Mouse (Mus musculus): ENCODE measurements around the gene Ssna1. TPM values are rescaled to one million over a fixed set of nuclear protein-coding genes. Genes with fewer than 3 reads are reported as not detected.

The Ssna1 gene
- polyA plus RNA-seq (2012; rRNA removed): 131 and 133 TPM in 2 replicates

GRCm38 (mm10) chr2:25271827-25272511 lies at the start of gene Ssna1, which contains the start of gene Anapc2:
TSS of gene Ssna1 (minus strand) at chr2:25272438.
TSS of gene Anapc2 (plus strand) at chr2:25272478.

GRCm38 (mm10) chr2:25318971-25319773 lies 46.9 kb upstream of the Ssna1 start, which contains the start of gene Grin1:
TSS of gene Grin1 (minus strand) at chr2:25319187.

DNA sequence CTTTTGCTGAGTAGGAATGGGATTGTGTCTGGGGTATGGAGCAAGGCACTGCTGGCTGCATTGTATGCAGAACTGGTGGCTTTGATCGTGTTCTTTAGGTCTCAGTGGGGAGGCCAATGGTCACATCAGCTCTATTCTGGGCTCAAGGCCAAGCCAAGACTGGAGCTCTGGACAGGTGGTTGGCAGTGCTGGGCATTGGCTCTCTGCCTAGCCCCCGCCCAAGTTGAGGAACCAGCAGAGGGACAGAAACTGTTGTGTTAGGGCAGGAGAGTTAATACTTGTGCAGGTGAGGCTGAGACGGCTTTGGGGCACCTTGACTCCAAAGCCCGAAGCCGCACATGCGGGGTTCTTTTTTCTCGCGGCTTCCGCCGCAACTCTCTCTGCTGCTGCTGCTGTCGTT lies 17.4 kb upstream of the Ssna1 start, which contains the start of gene Lrrc26:
Gene Lrrc26 (plus strand): TSS at position 265 of the 400 bp plus-strand sequence.

DNA sequence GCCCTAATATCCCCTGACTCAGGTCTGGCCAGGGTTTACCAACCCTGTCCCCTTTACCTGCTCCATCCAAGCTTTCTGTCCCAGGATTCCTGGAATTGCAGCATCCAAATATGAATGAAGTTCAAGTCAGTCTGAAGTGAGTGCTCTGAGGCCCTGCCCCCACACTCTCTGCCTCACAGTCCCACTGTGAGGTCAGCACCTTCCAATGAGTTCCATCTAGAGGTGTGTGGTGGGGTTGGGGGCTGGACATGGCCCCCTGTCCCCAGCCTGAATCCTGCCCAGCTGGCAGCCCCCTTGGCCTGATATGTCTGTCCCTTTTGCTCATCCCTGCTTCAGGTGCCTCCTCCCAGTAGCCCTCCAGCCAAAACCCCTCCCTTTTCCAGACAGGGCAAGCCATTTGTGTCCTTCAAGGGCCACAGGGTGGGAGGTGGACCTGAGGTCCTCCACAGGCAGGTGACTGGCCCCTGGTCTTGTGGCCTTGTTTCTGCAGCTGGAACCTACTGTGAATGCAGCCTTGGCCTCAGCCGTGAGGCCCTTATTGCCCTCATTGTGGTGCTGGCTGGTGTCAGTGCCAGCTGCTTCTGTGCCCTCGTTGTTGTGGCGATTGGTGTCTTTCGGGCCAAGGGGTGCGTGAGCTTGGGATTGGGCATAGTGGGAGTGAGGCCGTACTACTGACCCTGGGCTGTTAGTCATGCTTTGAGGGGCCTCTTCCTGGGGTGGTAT lies 15.8 kb upstream of the Ssna1 start, which contains the start of gene Tmem210:
Gene Tmem210 (plus strand): TSS at position 219 of the 723 bp plus-strand sequence.

DNA sequence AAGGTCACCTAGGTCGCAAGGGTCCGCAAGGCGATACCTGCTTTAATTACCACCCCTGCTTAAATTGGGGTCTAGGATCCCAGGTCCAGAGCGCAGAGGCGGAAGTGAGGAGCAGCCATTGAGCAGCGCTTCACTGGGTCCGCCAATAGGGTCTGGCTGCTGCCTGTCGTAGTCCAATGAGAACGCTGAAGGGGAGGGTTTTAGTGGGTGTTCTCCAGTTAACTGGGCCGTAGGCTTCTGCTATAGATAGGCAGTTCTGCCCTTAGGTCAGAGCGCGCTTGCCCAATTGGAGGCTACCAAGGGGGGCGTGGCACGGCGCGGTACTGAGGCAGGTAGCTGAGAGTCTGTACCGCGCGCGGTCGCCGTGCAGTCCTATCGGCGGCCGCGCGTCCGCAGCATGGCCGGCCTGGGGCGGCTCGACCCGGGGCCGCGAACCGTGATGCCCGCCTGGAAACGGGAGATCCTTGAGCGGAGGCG lies 9.9 kb downstream of the Ssna1 start, which contains the start of gene Tprn:
Gene Tprn (plus strand): TSS at position 328 of the 477 bp plus-strand sequence.

DNA sequence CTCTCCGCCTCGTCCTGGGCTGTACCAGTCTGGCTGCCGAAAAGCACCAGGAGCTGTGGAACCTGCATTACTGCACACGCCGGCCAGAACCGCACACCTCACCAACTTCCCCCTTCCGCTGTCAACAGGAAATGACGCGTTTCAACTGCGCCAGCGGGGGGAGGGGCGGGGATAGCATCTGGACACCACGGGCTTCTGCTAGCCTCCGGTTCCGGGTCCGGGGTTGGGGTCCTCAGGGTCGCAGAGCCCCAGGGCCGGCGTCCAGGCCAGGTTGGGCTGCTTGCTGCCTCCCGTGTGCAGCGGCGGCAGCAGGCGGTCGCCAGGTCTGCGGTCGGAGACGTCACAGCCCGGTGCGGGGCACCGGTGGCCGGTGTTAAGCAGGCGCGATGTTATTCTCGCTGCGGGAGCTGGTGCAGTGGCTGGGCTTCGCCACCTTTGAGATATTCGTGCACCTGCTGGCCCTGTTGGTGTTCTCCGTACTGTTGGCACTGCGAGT lies 16.9 kb downstream of the Ssna1 start, which contains the start of gene Tmem203:
Gene Tmem203 (plus strand): TSS at position 156 of the 496 bp plus-strand sequence.

GRCm38 (mm10) chr2:25246183-25247072 lies 25.8 kb downstream of the Ssna1 start, which contains the start of gene AL732309.1:
TSS of gene AL732309.1 (minus strand) at chr2:25246863.

DNA sequence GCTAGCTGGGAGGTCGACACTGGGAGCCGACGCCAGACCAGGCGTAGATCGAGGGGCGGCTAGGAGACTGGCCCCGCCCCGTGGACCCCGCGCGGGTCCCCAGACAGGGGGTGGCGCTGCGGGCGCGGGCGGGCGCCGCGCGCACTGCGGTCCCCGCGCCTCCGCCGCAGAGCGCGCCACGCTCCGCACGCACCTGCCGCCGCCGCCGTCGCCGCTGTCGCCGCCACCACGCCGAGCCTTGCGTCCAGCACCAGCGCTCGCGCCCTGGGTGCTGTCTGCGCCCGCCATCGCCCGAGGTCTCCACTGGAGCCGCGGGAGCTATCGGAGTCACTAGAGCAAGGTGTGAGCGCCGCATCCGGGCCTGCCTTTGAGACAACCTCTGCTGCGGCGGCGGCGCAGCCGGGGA lies 30.1 kb downstream of the Ssna1 start, which contains the start of the genes Rnf208 and Cysrt1:
Gene Rnf208 (plus strand): TSS at position 155 of the 406 bp plus-strand sequence.
Gene Cysrt1 (minus strand): TSS at position 352 of the 406 bp plus-strand sequence.

GRCm38 (mm10) chr2:25236614-25237013 lies 35.6 kb downstream of the Ssna1 start, which contains the start of gene Rnf224:
TSS of gene Rnf224 (minus strand) at chr2:25236787.

DNA sequence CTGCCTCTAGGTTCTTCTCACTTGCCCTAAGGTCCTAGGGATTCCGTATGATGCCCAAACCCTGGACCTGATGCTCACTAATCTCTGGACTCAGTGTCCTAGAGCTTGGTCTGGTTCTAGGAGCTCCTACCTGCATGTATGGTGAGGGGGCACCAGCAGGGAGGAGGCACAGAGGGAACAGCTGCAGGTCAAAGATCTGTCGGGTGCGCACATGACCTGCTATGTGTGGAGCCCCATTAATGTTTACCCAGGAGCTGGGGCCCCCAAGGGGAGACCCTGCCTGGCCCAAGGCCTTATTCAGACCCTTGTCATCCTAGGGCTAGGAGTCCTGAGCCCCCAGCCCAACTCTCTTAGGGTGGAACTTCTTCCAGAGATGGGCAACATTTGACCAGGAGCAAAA lies 38.2 kb downstream of the Ssna1 start, which contains the start of gene Slc34a3:
Gene Slc34a3 (minus strand): TSS at position 315 of the 400 bp plus-strand sequence.

DNA sequence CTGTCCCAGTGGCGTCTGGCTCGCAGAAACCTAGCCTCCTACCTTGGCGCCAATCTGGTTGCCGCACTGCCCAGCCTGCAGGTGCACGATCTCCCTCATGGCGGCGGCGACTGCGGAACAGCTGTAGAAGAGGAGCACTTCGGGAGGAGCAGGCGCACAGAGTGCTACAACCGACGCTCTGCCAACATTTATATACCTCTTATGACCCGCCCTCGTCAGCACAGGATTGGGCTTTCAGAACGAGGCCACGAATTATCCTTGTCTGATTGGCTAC lies 47.8 kb downstream of the Ssna1 start, which contains the start of gene Tubb4b:
Gene Tubb4b (minus strand): TSS at position 211 of the 274 bp plus-strand sequence.

Other genes with a start within 250 kb of the Ssna1 start
- 88.4 and 93.5 TPM in 2 replicates for gene Nsmf, start 218.1 kb downstream of the Ssna1 start, polyA plus RNA-seq (2012; rRNA removed)
- gene Entpd8, start 192.1 kb downstream of the Ssna1 start, polyA plus RNA-seq (2012; rRNA removed): 0.06 and 0.11 TPM in 2 replicates
- gene Noxa1, start 177.3 kb downstream of the Ssna1 start, polyA plus RNA-seq (2012; rRNA removed): 0.10 and 0.18 TPM in 2 replicates
- 61.4 and 82.9 TPM in 2 replicates for gene Nrarp, start 91.7 kb downstream of the Ssna1 start, polyA plus RNA-seq (2012; rRNA removed)
- 1.9 and 2.3 TPM in 2 replicates for gene Tor4a, start 75.6 kb downstream of the Ssna1 start, polyA plus RNA-seq (2012; rRNA removed)
- gene Nelfb, start 60.9 kb downstream of the Ssna1 start, polyA plus RNA-seq (2012; rRNA removed): 76.7 and 116 TPM in 2 replicates
- not detected in 2 replicates for gene Stpg3, start 57.8 kb downstream of the Ssna1 start, polyA plus RNA-seq (2012; rRNA removed)
- 0.14 TPM in 1 of 2 replicates, not detected in the other for gene Fam166a, start 53.7 kb downstream of the Ssna1 start, polyA plus RNA-seq (2012; rRNA removed)
- gene Tubb4b, start 47.7 kb downstream of the Ssna1 start, polyA plus RNA-seq (2012; rRNA removed): 438 and 534 TPM in 2 replicates
- 0.04 TPM in 1 of 2 replicates, not detected in the other for gene Slc34a3, start 38.1 kb downstream of the Ssna1 start, polyA plus RNA-seq (2012; rRNA removed)
- gene Rnf224, start 35.7 kb downstream of the Ssna1 start, polyA plus RNA-seq (2012; rRNA removed): 0.02 TPM in 1 of 2 replicates, not detected in the other
- gene Rnf208, start 30.2 kb downstream of the Ssna1 start, polyA plus RNA-seq (2012; rRNA removed): 25.3 and 26.0 TPM in 2 replicates
- 0.16 TPM in 1 of 2 replicates, not detected in the other for gene Cysrt1, start 30.0 kb downstream of the Ssna1 start, polyA plus RNA-seq (2012; rRNA removed)
- 8.1 and 14.5 TPM in 2 replicates for gene AL732309.1, start 25.6 kb downstream of the Ssna1 start, polyA plus RNA-seq (2012; rRNA removed)
- 22.0 and 23.7 TPM in 2 replicates for gene Tmem203, start 17.0 kb downstream of the Ssna1 start, polyA plus RNA-seq (2012; rRNA removed)
- 4.1 and 4.2 TPM in 2 replicates for gene Tprn, start 9.8 kb downstream of the Ssna1 start, polyA plus RNA-seq (2012; rRNA removed)
- 106 and 109 TPM in 2 replicates for gene Anapc2, start within 50 bp of the Ssna1 start, polyA plus RNA-seq (2012; rRNA removed)
- gene Tmem210, start 15.7 kb upstream of the Ssna1 start, polyA plus RNA-seq (2012; rRNA removed): not detected in 2 replicates
- gene Lrrc26, start 17.5 kb upstream of the Ssna1 start, polyA plus RNA-seq (2012; rRNA removed): not detected in 2 replicates
- gene Grin1, start 46.7 kb upstream of the Ssna1 start, polyA plus RNA-seq (2012; rRNA removed): 1.6 and 2.0 TPM in 2 replicates
- gene Man1b1, start 59.9 kb upstream of the Ssna1 start, polyA plus RNA-seq (2012; rRNA removed): 29.2 and 34.9 TPM in 2 replicates
- 22.1 and 29.3 TPM in 2 replicates for gene Dpp7, start 83.9 kb upstream of the Ssna1 start, polyA plus RNA-seq (2012; rRNA removed)
- gene Uap1l1, start 93.2 kb upstream of the Ssna1 start, polyA plus RNA-seq (2012; rRNA removed): 2.9 and 5.3 TPM in 2 replicates
- 64.9 and 72.9 TPM in 2 replicates for gene Sapcd2, start 99.9 kb upstream of the Ssna1 start, polyA plus RNA-seq (2012; rRNA removed)
- 0.11 and 0.17 TPM in 2 replicates for gene Entpd2, start 123.4 kb upstream of the Ssna1 start, polyA plus RNA-seq (2012; rRNA removed)
- 146 and 170 TPM in 2 replicates for gene Npdc1, start 126.9 kb upstream of the Ssna1 start, polyA plus RNA-seq (2012; rRNA removed)
- 0.06 and 0.31 TPM in 2 replicates for gene Fut7, start 150.8 kb upstream of the Ssna1 start, polyA plus RNA-seq (2012; rRNA removed)
- gene Abca2, start 156.3 kb upstream of the Ssna1 start, polyA plus RNA-seq (2012; rRNA removed): 15.7 and 15.9 TPM in 2 replicates
- gene Clic3, start 184.4 kb upstream of the Ssna1 start, polyA plus RNA-seq (2012; rRNA removed): 0.16 and 0.36 TPM in 2 replicates
- 23.7 and 35.7 TPM in 2 replicates for gene Paxx, start 188.7 kb upstream of the Ssna1 start, polyA plus RNA-seq (2012; rRNA removed)
- 0.34 and 0.41 TPM in 2 replicates for gene Ptgds, start 197.6 kb upstream of the Ssna1 start, polyA plus RNA-seq (2012; rRNA removed)
- not detected in 2 replicates for gene Lcn12, start 221.5 kb upstream of the Ssna1 start, polyA plus RNA-seq (2012; rRNA removed)
- gene Fbxw5, start 228.3 kb upstream of the Ssna1 start, polyA plus RNA-seq (2012; rRNA removed): 27.8 and 30.7 TPM in 2 replicates
- gene C8g, start 229.3 kb upstream of the Ssna1 start, polyA plus RNA-seq (2012; rRNA removed): 3.8 and 4.0 TPM in 2 replicates

Measured in central nervous system, embryonic 11.5 days (tissue).